Mouse (Mus musculus) heart, embryonic 12.5 days (tissue): ENCODE results near the gene Cenpq. TPM values are rescaled to one million over a fixed set of nuclear protein-coding genes. Genes with fewer than 3 reads are reported as not detected.

Experiments used
- polyA plus RNA-seq: library from polyadenylated mRNA; unstranded; fragments of >200 nt; fragmentation: Nextera tagmentation; extraction: Ambion mirVana; gene quantifications from 2 replicates; pipeline ENCODE4 v1.2.1, GENCODE M21; 2016

Cenpq gene
- polyA plus RNA-seq, 1 experiment from 2014 or later: 17.0 TPM

Other genes starting within 250 kb of the Cenpq start
- not detected in 2 replicates for gene Esp1, start 207.9 kb downstream of the Cenpq start, polyA plus RNA-seq
- not detected in 2 replicates for gene Crisp2, start 128.0 kb downstream of the Cenpq start, polyA plus RNA-seq
- gene Rhag, start 123.9 kb downstream of the Cenpq start, polyA plus RNA-seq: 9.7 and 14.1 TPM in 2 replicates
- 3.4 and 4.5 TPM in 2 replicates for gene 9130008F23Rik, start 54.5 kb downstream of the Cenpq start, polyA plus RNA-seq
- gene Glyatl3, start 20.7 kb downstream of the Cenpq start, polyA plus RNA-seq: not detected in 2 replicates
- gene Mut, start 362 bp downstream of the Cenpq start, polyA plus RNA-seq: 40.4 and 43.6 TPM in 2 replicates